In the genomic region with DNA sequence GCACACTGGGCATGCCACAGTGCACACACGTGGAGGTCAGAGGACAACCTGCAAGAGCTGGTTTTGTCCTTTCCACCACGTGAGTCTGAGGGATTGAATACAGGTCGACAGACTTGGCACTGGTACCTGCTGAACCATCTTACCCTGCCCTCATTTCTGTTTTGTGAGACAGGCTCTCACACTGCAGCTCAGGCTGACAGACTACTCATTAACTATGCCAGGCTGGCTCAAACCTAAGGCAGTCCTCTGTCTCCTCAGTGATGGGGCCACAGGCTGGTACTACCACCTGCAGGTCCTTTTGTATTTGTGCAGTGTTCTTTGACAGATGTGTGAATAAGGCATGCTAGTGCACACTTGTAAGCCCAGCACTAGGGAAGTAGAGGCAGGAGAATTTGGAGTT, we compare ENCODE assay signal across 20 mouse cellular contexts. TPM values are rescaled to one million over a fixed set of nuclear protein-coding genes. Genes with fewer than 3 reads are reported as not detected.
A peak's percentile ranks its signal among the peaks of the same experiment; 100 is the strongest.
DNase-seq lines count a peak whose midpoint lies in the region; ATAC-seq and TF ChIP-seq lines count a peak whose summit lies in the region.
"Had no signal": no experiment of that assay in that cellular context is flagged by ENCODE, and none has a peak within 500 bp of the region (broad histone marks: within the 10 kb centered on the region; RNA-seq: fewer than 3 reads in every experiment).

No protein-coding gene starts in this region.

- peaks cover 4% of the 10 kb centered on the region; the same call in 1 of the 2 replicates for H3K4me1 ChIP-seq in lung, postnatal 0 days (ENCODE audit: insufficient read depth, low read depth, low read length)
- H3K4me1 ChIP-seq in kidney, postnatal 0 days (replicated peaks; ENCODE audit: insufficient read depth, low read length), result 0 out of 2 replicates have a peak, but pooled peaks cover 3% of the 10 kb centered on the region
- peaks cover 14% of the 10 kb centered on the region for H3K4me1 ChIP-seq in embryonic facial prominence, embryonic 10.5 days

- no peak overlapping the region for H3K27ac ChIP-seq in lung, postnatal 0 days (ENCODE audit: low read length)
- H3K27ac ChIP-seq in kidney, postnatal 0 days, result no peak overlapping the region
- no peak overlapping the region for H3K27ac ChIP-seq in embryonic facial prominence, embryonic 10.5 days (replicated peaks)
- H3K27ac ChIP-seq: gastrocnemius, adult 2 months; hindbrain, embryonic 12.5 days; layer of hippocampus, adult 2 months; midbrain, embryonic 12.5 days had no signal

- WGBS in lung, postnatal 0 days, result 56% methylated on average over 3 of the region's 3 CpGs
- 51% methylated on average over 3 of the region's 3 CpGs for WGBS in kidney, postnatal 0 days
- whole genome bisulfite sequencing in embryonic facial prominence, embryonic 10.5 days, result 75% methylated on average over 3 of the region's 3 CpGs

- no peaks in the 10 kb centered on the region for H3K9me3 ChIP-seq in lung, postnatal 0 days (ENCODE audit: low read length)
- H3K9me3 ChIP-seq in kidney, postnatal 0 days (replicated peaks; ENCODE audit: low read length), result no peaks in the 10 kb centered on the region
- no peaks in the 10 kb centered on the region for H3K9me3 ChIP-seq in embryonic facial prominence, embryonic 10.5 days
- H3K9me3 ChIP-seq: hindbrain, embryonic 12.5 days; midbrain, embryonic 12.5 days had no signal

- peak; percentile 54 for DNase-seq in lung, postnatal 0 days (ENCODE audit: low spot score)
- no peak for DNase-seq in lung, postnatal 25 days (ENCODE audit: low spot score)
- peak; percentile 42 for DNase-seq in R1 (ENCODE audit: low read depth, low spot score)
- DNase-seq in kidney, postnatal 0 days (ENCODE audit: low spot score), result no peak
- DNase-seq in urinary bladder, adult 2 months (ENCODE audit: low spot score), result no peak
- DNase-seq in layer of hippocampus, postnatal 25 days (ENCODE audit: extremely low spot score in 1 of 2, low spot score in 1 of 2), result no peak
- no peak for DNase-seq in embryonic facial prominence, embryonic 10.5 days (ENCODE audit: low spot score)
- DNase-seq: adrenal gland, postnatal 36 days; cerebellum, adult 18-20 months; cerebellum, postnatal 25 days; gastrocnemius, adult 2 months; heart, postnatal 10 days; left cerebral cortex, postnatal 4 days; retina, postnatal 1 day had no signal

- no peak for ATAC-seq in lung, postnatal 0 days
- ATAC-seq in kidney, postnatal 0 days (replicated peaks; ENCODE audit: low FRiP score, low read depth), result peak; percentile 81
- ATAC-seq: inflammation-experienced regulatory T-cells, adult 6 months had no signal

- no peak overlapping the region for H3K9ac ChIP-seq in lung, postnatal 0 days (replicated peaks; ENCODE audit: low read depth)
- H3K9ac ChIP-seq in kidney, postnatal 0 days (ENCODE audit: low read depth, low read length), result no peak overlapping the region
- H3K9ac ChIP-seq: hindbrain, embryonic 12.5 days; midbrain, embryonic 12.5 days had no signal

- no peak overlapping the region for H3K4me3 ChIP-seq in lung, postnatal 0 days (ENCODE audit: low read depth, low read length)
- no peak overlapping the region for H3K4me3 ChIP-seq in kidney, postnatal 0 days (replicated peaks; ENCODE audit: low read depth, low read length)
- H3K4me3 ChIP-seq in embryonic facial prominence, embryonic 10.5 days, result no peak overlapping the region
- H3K4me3 ChIP-seq: gastrocnemius, adult 2 months; hindbrain, embryonic 12.5 days; layer of hippocampus, adult 2 months; midbrain, embryonic 12.5 days had no signal

- no peak for TF ChIP-seq EP300 in lung, postnatal 0 days (IDR thresholded peaks at IDR 0.05)

- H3K36me3 ChIP-seq in lung, postnatal 0 days (ENCODE audit: insufficient read depth, low read length), result no peaks in the 10 kb centered on the region
- H3K36me3 ChIP-seq in kidney, postnatal 0 days (ENCODE audit: insufficient read depth, low read length), result no peaks in the 10 kb centered on the region
- H3K36me3 ChIP-seq in embryonic facial prominence, embryonic 10.5 days (replicated peaks), result no peaks in the 10 kb centered on the region
- H3K36me3 ChIP-seq: hindbrain, embryonic 12.5 days; midbrain, embryonic 12.5 days had no signal

- peak; percentile 61 for TF ChIP-seq CTCF in lung, postnatal 0 days (IDR thresholded peaks at IDR 0.05)
- TF ChIP-seq CTCF in kidney, postnatal 0 days (IDR thresholded peaks at IDR 0.05; ENCODE audit: low read depth), result peak; percentile 53

- H3K27me3 ChIP-seq in lung, postnatal 0 days (replicated peaks; ENCODE audit: insufficient read depth, low read length), result no peaks in the 10 kb centered on the region
- H3K27me3 ChIP-seq in kidney, postnatal 0 days (ENCODE audit: insufficient read depth, low read length), result no peaks in the 10 kb centered on the region
- H3K27me3 ChIP-seq in embryonic facial prominence, embryonic 10.5 days (replicated peaks; ENCODE audit: low read depth, poor library complexity, severe bottlenecking), result no peaks in the 10 kb centered on the region
- H3K27me3 ChIP-seq: hindbrain, embryonic 12.5 days; midbrain, embryonic 12.5 days had no signal

- H3K4me2 ChIP-seq in lung, postnatal 0 days (replicated peaks; ENCODE audit: low read depth, low read length), result no peak overlapping the region
- H3K4me2 ChIP-seq in kidney, postnatal 0 days (ENCODE audit: low read length), result no peak overlapping the region
- H3K4me2 ChIP-seq: heart, embryonic 11.5 days; hindbrain, embryonic 12.5 days; liver, embryonic 11.5 days; midbrain, embryonic 12.5 days had no signal

RNA-seq across cellular contexts. Expression of a gene that starts 7.5 kb away (rescaled TPM):
- 112 and 125 TPM in 2 replicates for polyA plus RNA-seq in lung, postnatal 0 days (2015; fragmentation: Nextera tagmentation; extraction: Ambion mirVana)
- 155 and 158 TPM in 2 replicates for polyA plus RNA-seq in kidney, postnatal 0 days (2015; fragmentation: Nextera tagmentation; extraction: Ambion mirVana)
- 78.8 and 88.8 TPM in 2 replicates for polyA plus RNA-seq in urinary bladder, adult 2 months (2012; rRNA removed)
- total RNA-seq in layer of hippocampus, postnatal 25 days (2021), result 10 to 100 TPM; 60.1 to 62.4 TPM
- 154 and 161 TPM in 2 replicates for polyA plus RNA-seq in embryonic facial prominence, embryonic 10.5 days (2016; fragmentation: Nextera tagmentation; extraction: Ambion mirVana)

RNA-seq across cellular contexts. Expression of a gene that starts 18.5 kb away (rescaled TPM):
- 60.8 and 62.3 TPM in 2 replicates for polyA plus RNA-seq in lung, postnatal 0 days (2015; fragmentation: Nextera tagmentation; extraction: Ambion mirVana)
- polyA plus RNA-seq in kidney, postnatal 0 days (2015; fragmentation: Nextera tagmentation; extraction: Ambion mirVana), result 21.3 and 23.3 TPM in 2 replicates
- polyA plus RNA-seq in urinary bladder, adult 2 months (2012; rRNA removed), result 11.6 and 11.7 TPM in 2 replicates
- 1 to 10 TPM; 2.5 to 3.6 TPM for total RNA-seq in layer of hippocampus, postnatal 25 days (2021)
- 38.2 and 42.8 TPM in 2 replicates for polyA plus RNA-seq in embryonic facial prominence, embryonic 10.5 days (2016; fragmentation: Nextera tagmentation; extraction: Ambion mirVana)

RNA-seq across cellular contexts. Expression of a gene that starts 20.7 kb away (rescaled TPM):
- polyA plus RNA-seq in lung, postnatal 0 days (2015; fragmentation: Nextera tagmentation; extraction: Ambion mirVana), result 236 and 352 TPM in 2 replicates
- polyA plus RNA-seq in kidney, postnatal 0 days (2015; fragmentation: Nextera tagmentation; extraction: Ambion mirVana), result 12.3 and 13.4 TPM in 2 replicates
- 27.4 and 28.7 TPM in 2 replicates for polyA plus RNA-seq in urinary bladder, adult 2 months (2012; rRNA removed)
- 1 to 10 TPM; 2.1 to 2.7 TPM for total RNA-seq in layer of hippocampus, postnatal 25 days (2021)
- polyA plus RNA-seq in embryonic facial prominence, embryonic 10.5 days (2016; fragmentation: Nextera tagmentation; extraction: Ambion mirVana), result 5.9 and 6.0 TPM in 2 replicates

RNA-seq across cellular contexts. Expression of a gene that starts 34.1 kb away (rescaled TPM):
- 3.3 and 3.8 TPM in 2 replicates for polyA plus RNA-seq in lung, postnatal 0 days (2015; fragmentation: Nextera tagmentation; extraction: Ambion mirVana)
- polyA plus RNA-seq in kidney, postnatal 0 days (2015; fragmentation: Nextera tagmentation; extraction: Ambion mirVana), result 0.26 and 0.50 TPM in 2 replicates
- polyA plus RNA-seq in urinary bladder, adult 2 months (2012; rRNA removed), result 1.1 and 1.5 TPM in 2 replicates
- under 1 TPM; 0.84 to 0.87 TPM for total RNA-seq in layer of hippocampus, postnatal 25 days (2021)
- 3.8 and 5.1 TPM in 2 replicates for polyA plus RNA-seq in embryonic facial prominence, embryonic 10.5 days (2016; fragmentation: Nextera tagmentation; extraction: Ambion mirVana)
- total RNA-seq: left cerebral cortex, postnatal 4 days had no signal

RNA-seq across cellular contexts. Expression of a gene that starts 35.4 kb away (rescaled TPM):
- polyA plus RNA-seq in lung, postnatal 0 days (2015; fragmentation: Nextera tagmentation; extraction: Ambion mirVana), result 14.5 and 15.5 TPM in 2 replicates
- polyA plus RNA-seq in kidney, postnatal 0 days (2015; fragmentation: Nextera tagmentation; extraction: Ambion mirVana), result 34.1 and 43.1 TPM in 2 replicates
- polyA plus RNA-seq in urinary bladder, adult 2 months (2012; rRNA removed), result 19.1 and 19.7 TPM in 2 replicates
- 10 to 100 TPM; 34.6 to 36.3 TPM for total RNA-seq in layer of hippocampus, postnatal 25 days (2021)
- 168 and 176 TPM in 2 replicates for polyA plus RNA-seq in embryonic facial prominence, embryonic 10.5 days (2016; fragmentation: Nextera tagmentation; extraction: Ambion mirVana)

Comparison
In these comparisons a context has a peak if more than half of its experiments do, and no peak if none do; other contexts are left out.
1. DNase-seq: peak in lung, postnatal 0 days (single experiment) and R1 (single experiment); none in lung, postnatal 25 days (single experiment), kidney, postnatal 0 days (single experiment), urinary bladder, adult 2 months (single experiment), layer of hippocampus, postnatal 25 days (0 of 2) and embryonic facial prominence, embryonic 10.5 days (single experiment).